Mouse (Mus musculus): Measurements from ENCODE around the gene Olfr112. TPM values are rescaled to one million over a fixed set of nuclear protein-coding genes. Genes with fewer than 3 reads are reported as not detected.
"Not testable (repeated sequence)": the region's sequence is repeated elsewhere in the genome, so short reads cannot be mapped to it uniquely, and the experiment has no call there.

Gene Olfr112
- not detected in 2 replicates for polyA plus RNA-seq (2014; fragmentation: Nextera tagmentation; extraction: Ambion mirVana)

GRCm38 (mm10) chr17:37569351-37569750, at the start of gene Olfr112:
Gene Olfr112 (minus strand): TSS chr17:37569451.
- ATAC-seq (replicated peaks; ENCODE audit: low FRiP score) (no peak), DNase-seq (ENCODE audit: low spot score) (no peak)
- no peaks in the 10 kb centered on the region for H3K27me3 ChIP-seq (ENCODE audit: control insufficient read depth, insufficient read depth, low read length)

GRCm38 (mm10) chr17:37592643-37593042, 23.4 kb upstream of the Olfr112 start, which contains the start of gene Olfr114:
Gene Olfr114 (minus strand): TSS chr17:37592743.
- Histone ChIP-seq H3K4me3 (ENCODE audit: low read depth, low read length) (no peak within 1 kb of the TSS), H3K27me3 (ENCODE audit: control insufficient read depth, insufficient read depth, low read length) (no peaks in the 10 kb centered on the region), H3K9me3 (ENCODE audit: control insufficient read depth, low read length) (no peaks in the 10 kb centered on the region), H3K27ac (ENCODE audit: low read depth, low read length) (no peak within 1 kb of the TSS), H3K36me3 (ENCODE audit: control insufficient read depth, insufficient read depth, low read length) (no peaks in the 10 kb centered on the region), H3K9ac (ENCODE audit: low read length) (no peak within 1 kb of the TSS), H3K4me2 (ENCODE audit: low read depth, low read length, severe bottlenecking) (no peak within 1 kb of the TSS), H3K4me1 (replicated peaks; ENCODE audit: control insufficient read depth, insufficient read depth, low read length) (no peaks in the 10 kb centered on the region)
- ATAC-seq (replicated peaks; ENCODE audit: low FRiP score), result no peak
- DNase-seq (ENCODE audit: low spot score), result no peak

More at GRCm38 (mm10) chr17:37569351-37569750, at the start of gene Olfr112:
- H3K4me1 ChIP-seq (replicated peaks; ENCODE audit: control insufficient read depth, insufficient read depth, low read length), result no peaks in the 10 kb centered on the region
- no peak within 1 kb of the TSS for H3K27ac ChIP-seq (ENCODE audit: low read depth, low read length)
- H3K4me2 ChIP-seq (ENCODE audit: low read depth, low read length, severe bottlenecking), result no peak within 1 kb of the TSS
- no peaks in the 10 kb centered on the region for H3K9me3 ChIP-seq (ENCODE audit: control insufficient read depth, low read length)
- H3K4me3 ChIP-seq (ENCODE audit: low read depth, low read length), result no peak within 1 kb of the TSS
- H3K9ac ChIP-seq (ENCODE audit: low read length), result no peak within 1 kb of the TSS
- no peaks in the 10 kb centered on the region for H3K36me3 ChIP-seq (ENCODE audit: control insufficient read depth, insufficient read depth, low read length)

- no peak within 1 kb of the TSS for H3K4me2 ChIP-seq (ENCODE audit: low read depth, low read length, severe bottlenecking)
- no peaks in the 10 kb centered on the region for H3K9me3 ChIP-seq (ENCODE audit: control insufficient read depth, low read length)
- no peak for ATAC-seq (replicated peaks; ENCODE audit: low FRiP score)
- no peak within 1 kb of the TSS for H3K4me3 ChIP-seq (ENCODE audit: low read depth, low read length)
- no peak within 1 kb of the TSS for H3K9ac ChIP-seq (ENCODE audit: low read length)
- no peaks in the 10 kb centered on the region for H3K27me3 ChIP-seq (ENCODE audit: control insufficient read depth, insufficient read depth, low read length)
- H3K4me1 ChIP-seq (replicated peaks; ENCODE audit: control insufficient read depth, insufficient read depth, low read length), result no peaks in the 10 kb centered on the region
- DNase-seq (ENCODE audit: low spot score), result no peak
- no peaks in the 10 kb centered on the region for H3K36me3 ChIP-seq (ENCODE audit: control insufficient read depth, insufficient read depth, low read length)
- H3K27ac ChIP-seq (ENCODE audit: low read depth, low read length), result no peak within 1 kb of the TSS
Measured at GRCm38 (mm10) chr17:37577563-37577962, 8.3 kb upstream of the Olfr112 start, which contains the start of gene Olfr113. Gene Olfr113 (minus strand): TSS chr17:37577663.

GRCm38 (mm10) chr17:37558913-37559615, 10.2 kb downstream of the Olfr112 start:
- ATAC-seq (replicated peaks; ENCODE audit: low FRiP score) (no peak), DNase-seq (ENCODE audit: low spot score) (no peak)
- H3K27me3 ChIP-seq (ENCODE audit: control insufficient read depth, insufficient read depth, low read length), result no peaks in the 10 kb centered on the region
- H3K4me1 ChIP-seq (replicated peaks; ENCODE audit: control insufficient read depth, insufficient read depth, low read length), result no peaks in the 10 kb centered on the region
- H3K27ac ChIP-seq (ENCODE audit: low read depth, low read length), result no peak overlapping the region
- no peaks in the 10 kb centered on the region for H3K9me3 ChIP-seq (ENCODE audit: control insufficient read depth, low read length)
- H3K36me3 ChIP-seq (ENCODE audit: control insufficient read depth, insufficient read depth, low read length), result no peaks in the 10 kb centered on the region
- no peak overlapping the region for H3K9ac ChIP-seq (ENCODE audit: low read length)
- H3K4me2 ChIP-seq (ENCODE audit: low read depth, low read length, severe bottlenecking), result no peak overlapping the region
- H3K4me3 ChIP-seq (ENCODE audit: low read depth, low read length), result no peak overlapping the region
- WGBS, result 65% methylated on average over 1 of the region's 1 CpGs

- Histone ChIP-seq H3K4me3 (ENCODE audit: low read depth, low read length) (no peak overlapping the region), H3K36me3 (ENCODE audit: control insufficient read depth, insufficient read depth, low read length) (no peaks in the 10 kb centered on the region), H3K27ac (ENCODE audit: low read depth, low read length) (no peak overlapping the region), H3K9ac (ENCODE audit: low read length) (no peak overlapping the region), H3K27me3 (ENCODE audit: control insufficient read depth, insufficient read depth, low read length) (no peaks in the 10 kb centered on the region), H3K4me2 (ENCODE audit: low read depth, low read length, severe bottlenecking) (no peak overlapping the region), H3K9me3 (ENCODE audit: control insufficient read depth, low read length) (no peaks in the 10 kb centered on the region), H3K4me1 (replicated peaks; ENCODE audit: control insufficient read depth, insufficient read depth, low read length) (no peaks in the 10 kb centered on the region)
- 63% methylated on average over 3 of the region's 3 CpGs for WGBS
- DNase-seq (ENCODE audit: low spot score) (no peak), ATAC-seq (replicated peaks; ENCODE audit: low FRiP score) (no peak)
Measured at GRCm38 (mm10) chr17:37543800-37544435, 25.3 kb downstream of the Olfr112 start.

GRCm38 (mm10) chr17:37541454-37542119, 27.7 kb downstream of the Olfr112 start:
- Histone ChIP-seq H3K4me2 (ENCODE audit: low read depth, low read length, severe bottlenecking) (no peak overlapping the region), H3K9ac (ENCODE audit: low read length) (no peak overlapping the region), H3K27ac (ENCODE audit: low read depth, low read length) (no peak overlapping the region), H3K9me3 (ENCODE audit: control insufficient read depth, low read length) (no peaks in the 10 kb centered on the region), H3K36me3 (ENCODE audit: control insufficient read depth, insufficient read depth, low read length) (no peaks in the 10 kb centered on the region), H3K4me1 (replicated peaks; ENCODE audit: control insufficient read depth, insufficient read depth, low read length) (no peaks in the 10 kb centered on the region), H3K27me3 (ENCODE audit: control insufficient read depth, insufficient read depth, low read length) (no peaks in the 10 kb centered on the region), H3K4me3 (ENCODE audit: low read depth, low read length) (no peak overlapping the region)
- DNase-seq (ENCODE audit: low spot score) (no peak), ATAC-seq (replicated peaks; ENCODE audit: low FRiP score) (peak; percentile 71; the same call in 1 of the 2 replicates)
- 72% methylated on average over 4 of the region's 4 CpGs for WGBS

GRCm38 (mm10) chr17:37538416-37538815, 30.8 kb downstream of the Olfr112 start:
- 63% methylated on average over 1 of the region's 1 CpGs for WGBS

GRCm38 (mm10) chr17:37535173-37535572, 34.1 kb downstream of the Olfr112 start:
- no peak overlapping the region for H3K4me3 ChIP-seq (ENCODE audit: low read depth, low read length)
- no peaks in the 10 kb centered on the region for H3K27me3 ChIP-seq (ENCODE audit: control insufficient read depth, insufficient read depth, low read length)
- H3K4me1 ChIP-seq (replicated peaks; ENCODE audit: control insufficient read depth, insufficient read depth, low read length), result no peaks in the 10 kb centered on the region
- no peak overlapping the region for H3K9ac ChIP-seq (ENCODE audit: low read length)
- H3K36me3 ChIP-seq (ENCODE audit: control insufficient read depth, insufficient read depth, low read length), result no peaks in the 10 kb centered on the region
- H3K9me3 ChIP-seq (ENCODE audit: control insufficient read depth, low read length), result no peaks in the 10 kb centered on the region
- ATAC-seq (replicated peaks; ENCODE audit: low FRiP score), result no peak
- DNase-seq (ENCODE audit: low spot score), result no peak
- H3K4me2 ChIP-seq (ENCODE audit: low read depth, low read length, severe bottlenecking), result no peak overlapping the region
- H3K27ac ChIP-seq (ENCODE audit: low read depth, low read length), result no peak overlapping the region

More at GRCm38 (mm10) chr17:37538416-37538815, 30.8 kb downstream of the Olfr112 start:
- not testable (repeated sequence) for H3K27me3 ChIP-seq (ENCODE audit: control insufficient read depth, insufficient read depth, low read length); H3K9me3 ChIP-seq (ENCODE audit: control insufficient read depth, low read length); H3K27ac ChIP-seq (ENCODE audit: low read depth, low read length); H3K9ac ChIP-seq (ENCODE audit: low read length); H3K36me3 ChIP-seq (ENCODE audit: control insufficient read depth, insufficient read depth, low read length); H3K4me2 ChIP-seq (ENCODE audit: low read depth, low read length, severe bottlenecking); H3K4me1 ChIP-seq (replicated peaks; ENCODE audit: control insufficient read depth, insufficient read depth, low read length); ATAC-seq (replicated peaks; ENCODE audit: low FRiP score); H3K4me3 ChIP-seq (ENCODE audit: low read depth, low read length); DNase-seq (ENCODE audit: low spot score)
